Mouse (Mus musculus): ENCODE data around the gene Pitpnc1. TPM values are rescaled to one million over a fixed set of nuclear protein-coding genes. Genes with fewer than 3 reads are reported as not detected.
A peak's percentile ranks its signal among the peaks of the same experiment; 100 is the strongest.

The Pitpnc1 gene
- polyA plus RNA-seq, 1 experiment from 2014 or later = 20.8 TPM

DNA sequence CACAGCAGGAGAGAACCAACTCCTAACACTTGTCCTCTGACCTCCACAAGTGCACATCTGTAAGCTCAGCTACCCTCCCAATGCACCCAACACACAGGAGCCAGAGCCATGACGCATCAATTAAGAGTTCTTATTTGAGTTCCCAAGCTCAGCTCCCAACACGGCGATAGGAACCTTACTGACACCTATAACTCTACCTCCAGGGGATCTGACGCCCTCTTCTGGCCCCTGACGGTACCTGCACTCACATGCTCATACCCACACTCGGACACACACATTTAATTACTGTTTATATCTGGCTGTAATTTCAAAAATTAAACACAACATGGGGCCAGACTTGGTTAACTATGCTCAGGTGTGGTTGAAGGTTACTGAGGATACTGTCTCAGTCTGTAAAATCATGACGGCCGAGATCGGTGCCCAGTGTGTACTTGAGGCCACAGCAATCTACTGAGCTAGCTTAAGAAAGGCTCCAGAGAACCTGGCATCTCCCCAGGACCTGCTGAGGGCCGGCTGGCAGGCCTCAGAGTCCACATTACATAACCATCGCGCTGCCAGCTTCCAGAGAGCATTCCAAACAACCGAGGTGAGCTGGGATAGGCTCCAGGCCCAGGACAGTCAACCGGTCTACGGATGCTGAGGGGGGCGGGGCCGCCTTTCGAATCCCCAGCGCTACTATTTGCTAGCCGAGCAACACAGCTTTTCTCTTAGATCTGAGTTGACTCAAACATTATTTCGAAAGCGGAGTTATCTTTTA, 91.2 kb downstream of the Pitpnc1 start:
- no peaks in the 10 kb centered on the region for H3K27me3 ChIP-seq (ENCODE audit: control insufficient read depth, insufficient read depth, low read length)

DNA sequence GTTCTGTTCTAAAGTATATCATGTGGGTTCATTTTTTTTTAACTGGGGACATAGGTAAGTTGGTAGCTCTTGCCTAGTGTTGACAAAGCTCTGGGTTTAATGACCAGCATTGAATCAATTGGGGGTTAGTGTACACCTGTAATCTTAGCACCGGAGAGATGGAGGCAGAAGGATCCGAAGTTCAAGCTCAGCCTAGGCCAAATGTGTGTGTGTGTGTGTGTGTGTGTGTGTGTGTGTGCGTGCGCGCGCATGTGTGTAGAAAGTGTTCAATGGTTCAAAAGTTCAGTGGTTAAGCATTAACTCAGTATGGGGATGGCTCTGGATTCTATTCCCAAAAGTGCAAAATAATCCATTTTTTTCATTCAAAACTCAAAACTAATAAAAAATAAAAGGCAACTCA, 93.2 kb downstream of the Pitpnc1 start:
- Histone ChIP-seq H3K4me2 (ENCODE audit: low read depth, low read length) (no peak overlapping the region), H3K27me3 (ENCODE audit: control insufficient read depth, insufficient read depth, low read length) (no peaks in the 10 kb centered on the region), H3K36me3 (ENCODE audit: control insufficient read depth, insufficient read depth) (peaks cover 4% of the 10 kb centered on the region; the same call in 1 of the 2 replicates), H3K4me1 (ENCODE audit: control insufficient read depth, insufficient read depth, low read length) (peaks cover 12% of the 10 kb centered on the region), H3K9me3 (replicated peaks; ENCODE audit: control insufficient read depth, low read length) (no peaks in the 10 kb centered on the region), H3K9ac (ENCODE audit: low read length) (no peak overlapping the region), H3K27ac (ENCODE audit: low read length) (no peak overlapping the region), H3K4me3 (ENCODE audit: low read length) (no peak overlapping the region)
- ATAC-seq (replicated peaks; ENCODE audit: extremely low read depth, insufficient read depth, low FRiP score) = no peak
- 94% methylated on average over 6 of the region's 6 CpGs for WGBS

More for the DNA sequence above, 91.2 kb downstream of the Pitpnc1 start:
- 77% methylated on average over 22 of the region's 22 CpGs for WGBS
- no peak overlapping the region for H3K4me2 ChIP-seq (ENCODE audit: low read depth, low read length)
- ATAC-seq (replicated peaks; ENCODE audit: extremely low read depth, insufficient read depth, low FRiP score) = peak; percentile 59; the same call in 1 of the 2 replicates
- no peak overlapping the region for H3K4me3 ChIP-seq (ENCODE audit: low read length)
- H3K27ac ChIP-seq (ENCODE audit: low read length) = no peak overlapping the region
- H3K9me3 ChIP-seq (replicated peaks; ENCODE audit: control insufficient read depth, low read length) = no peaks in the 10 kb centered on the region
- H3K9ac ChIP-seq (ENCODE audit: low read length) = no peak overlapping the region
- H3K4me1 ChIP-seq (ENCODE audit: control insufficient read depth, insufficient read depth, low read length) = peaks cover 12% of the 10 kb centered on the region
- H3K36me3 ChIP-seq (ENCODE audit: control insufficient read depth, insufficient read depth) = peaks cover 4% of the 10 kb centered on the region; the same call in 1 of the 2 replicates

DNA sequence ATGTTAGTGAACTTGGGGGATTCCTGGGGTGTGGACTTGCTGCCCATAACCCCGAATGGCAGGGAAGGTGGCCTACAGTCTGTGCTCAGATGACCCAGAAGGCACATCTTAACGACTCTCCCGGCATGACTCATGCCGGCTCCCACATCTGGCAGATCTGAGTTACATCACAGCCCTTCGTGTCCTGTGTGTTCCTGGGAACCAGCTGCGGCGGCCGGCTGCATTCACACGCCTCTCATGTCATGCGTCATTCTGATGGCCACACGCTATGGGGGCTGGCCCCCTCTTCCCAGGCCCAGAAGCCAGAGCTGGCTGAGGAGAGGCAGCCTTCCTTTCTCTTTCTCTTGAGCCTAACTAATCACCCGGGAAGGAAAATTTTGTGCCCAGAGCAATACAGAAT, 94.2 kb downstream of the Pitpnc1 start:
- ATAC-seq (replicated peaks; ENCODE audit: extremely low read depth, insufficient read depth, low FRiP score) = peak; percentile 55
- H3K4me2 ChIP-seq (ENCODE audit: low read depth, low read length) = no peak overlapping the region
- peak overlapping the region; percentile 34; the same call in 1 of the 2 replicates for H3K27ac ChIP-seq (ENCODE audit: low read length)
- 0 out of 2 replicates have a peak overlapping the region, but pooled peaks have one; percentile 7 for H3K9ac ChIP-seq (ENCODE audit: low read length)
- 55% methylated on average over 12 of the region's 12 CpGs for WGBS
- peaks cover 4% of the 10 kb centered on the region; the same call in 1 of the 2 replicates for H3K36me3 ChIP-seq (ENCODE audit: control insufficient read depth, insufficient read depth)
- no peak overlapping the region for H3K4me3 ChIP-seq (ENCODE audit: low read length)
- H3K9me3 ChIP-seq (replicated peaks; ENCODE audit: control insufficient read depth, low read length) = no peaks in the 10 kb centered on the region
- H3K27me3 ChIP-seq (ENCODE audit: control insufficient read depth, insufficient read depth, low read length) = no peaks in the 10 kb centered on the region
- peaks cover 12% of the 10 kb centered on the region for H3K4me1 ChIP-seq (ENCODE audit: control insufficient read depth, insufficient read depth, low read length)

DNA sequence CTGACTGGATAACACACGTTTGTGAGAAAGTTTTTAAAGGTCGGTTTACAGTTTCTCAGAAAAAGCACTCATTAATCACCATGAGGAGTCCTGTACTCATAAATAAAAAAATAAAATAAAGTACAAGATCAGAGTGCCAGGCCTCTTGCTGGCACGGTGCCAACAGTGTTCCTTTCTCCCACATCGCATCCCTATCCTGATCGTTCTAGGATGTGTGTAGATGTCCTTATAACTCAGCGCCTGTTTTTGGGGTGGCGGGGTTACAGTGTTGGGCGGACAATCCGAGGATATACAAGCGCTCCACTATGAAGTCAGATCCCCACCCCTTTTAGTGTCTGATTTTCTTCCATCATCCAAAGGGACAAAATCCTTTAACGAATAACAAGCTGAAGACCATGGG, 94.7 kb downstream of the Pitpnc1 start:
- WGBS = 78% methylated on average over 11 of the region's 11 CpGs

DNA sequence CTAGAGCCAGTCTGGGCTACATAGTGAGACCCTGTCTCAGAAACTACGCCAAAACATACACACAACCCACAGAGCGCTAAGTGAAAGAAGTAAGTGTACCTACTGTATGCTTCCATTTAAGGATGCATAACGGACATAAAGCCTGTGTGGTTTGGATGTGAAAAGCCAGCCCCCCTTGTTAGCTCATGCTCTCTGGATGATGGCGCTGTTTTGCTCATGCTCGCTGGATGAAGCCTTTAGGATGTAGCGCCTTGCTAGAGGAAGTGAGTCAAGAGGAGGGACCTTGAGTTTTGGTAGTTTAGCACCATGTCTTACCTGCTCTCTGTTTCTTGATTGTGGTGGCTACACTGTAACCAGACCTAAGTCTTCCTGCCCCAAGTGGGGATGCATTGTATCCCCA, 96.9 kb downstream of the Pitpnc1 start:
- no peak for ATAC-seq (replicated peaks; ENCODE audit: extremely low read depth, insufficient read depth, low FRiP score)
- 0 out of 2 replicates have a peak, but pooled peaks cover 6% of the 10 kb centered on the region for H3K4me1 ChIP-seq (ENCODE audit: control insufficient read depth, insufficient read depth, low read length)
- WGBS = 93% methylated on average over 6 of the region's 6 CpGs

More for the DNA sequence above, 94.7 kb downstream of the Pitpnc1 start:
- Histone ChIP-seq H3K27ac (ENCODE audit: low read length) (no peak overlapping the region), H3K4me2 (ENCODE audit: low read depth, low read length) (no peak overlapping the region), H3K4me1 (ENCODE audit: control insufficient read depth, insufficient read depth, low read length) (peaks cover 12% of the 10 kb centered on the region), H3K27me3 (ENCODE audit: control insufficient read depth, insufficient read depth, low read length) (no peaks in the 10 kb centered on the region), H3K9ac (ENCODE audit: low read length) (no peak overlapping the region), H3K9me3 (replicated peaks; ENCODE audit: control insufficient read depth, low read length) (no peaks in the 10 kb centered on the region), H3K4me3 (ENCODE audit: low read length) (no peak overlapping the region), H3K36me3 (ENCODE audit: control insufficient read depth, insufficient read depth) (peaks cover 4% of the 10 kb centered on the region; the same call in 1 of the 2 replicates)
- no peak for ATAC-seq (replicated peaks; ENCODE audit: extremely low read depth, insufficient read depth, low FRiP score)

DNA sequence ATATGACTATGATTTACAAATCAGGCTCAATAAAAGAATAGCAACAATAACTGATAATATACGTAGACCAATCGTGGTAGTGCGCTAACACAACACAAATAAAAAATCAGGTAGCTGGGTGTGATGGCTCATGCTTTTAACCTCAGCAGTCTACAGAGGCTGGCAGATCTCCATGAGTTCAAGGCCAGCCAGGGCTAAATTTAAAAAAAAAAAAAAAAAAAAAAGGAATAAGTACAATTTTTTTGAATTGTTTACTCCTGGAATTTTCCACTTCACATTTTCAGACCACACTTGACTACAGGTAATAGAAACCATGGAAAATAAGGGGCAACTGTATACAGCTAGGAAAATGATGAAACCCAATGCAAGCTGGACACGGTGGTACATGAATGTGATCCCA, 97.3 kb downstream of the Pitpnc1 start:
- no peaks in the 10 kb centered on the region for H3K36me3 ChIP-seq (ENCODE audit: control insufficient read depth, insufficient read depth)
- H3K27me3 ChIP-seq (ENCODE audit: control insufficient read depth, insufficient read depth, low read length) = no peaks in the 10 kb centered on the region
- 95% methylated on average over 4 of the region's 4 CpGs for WGBS
- H3K9me3 ChIP-seq (replicated peaks; ENCODE audit: control insufficient read depth, low read length) = no peaks in the 10 kb centered on the region
- H3K27ac ChIP-seq (ENCODE audit: low read length) = no peak overlapping the region
- no peak for ATAC-seq (replicated peaks; ENCODE audit: extremely low read depth, insufficient read depth, low FRiP score)
- no peak overlapping the region for H3K4me3 ChIP-seq (ENCODE audit: low read length)
- no peak overlapping the region for H3K9ac ChIP-seq (ENCODE audit: low read length)
- no peak overlapping the region for H3K4me2 ChIP-seq (ENCODE audit: low read depth, low read length)
- H3K4me1 ChIP-seq (ENCODE audit: control insufficient read depth, insufficient read depth, low read length) = 0 out of 2 replicates have a peak, but pooled peaks cover 6% of the 10 kb centered on the region

More for the DNA sequence above, 96.9 kb downstream of the Pitpnc1 start:
- no peaks in the 10 kb centered on the region for H3K36me3 ChIP-seq (ENCODE audit: control insufficient read depth, insufficient read depth)
- no peak overlapping the region for H3K4me2 ChIP-seq (ENCODE audit: low read depth, low read length)
- H3K9me3 ChIP-seq (replicated peaks; ENCODE audit: control insufficient read depth, low read length) = no peaks in the 10 kb centered on the region
- no peaks in the 10 kb centered on the region for H3K27me3 ChIP-seq (ENCODE audit: control insufficient read depth, insufficient read depth, low read length)
- no peak overlapping the region for H3K27ac ChIP-seq (ENCODE audit: low read length)
- H3K9ac ChIP-seq (ENCODE audit: low read length) = no peak overlapping the region
- H3K4me3 ChIP-seq (ENCODE audit: low read length) = no peak overlapping the region

DNA sequence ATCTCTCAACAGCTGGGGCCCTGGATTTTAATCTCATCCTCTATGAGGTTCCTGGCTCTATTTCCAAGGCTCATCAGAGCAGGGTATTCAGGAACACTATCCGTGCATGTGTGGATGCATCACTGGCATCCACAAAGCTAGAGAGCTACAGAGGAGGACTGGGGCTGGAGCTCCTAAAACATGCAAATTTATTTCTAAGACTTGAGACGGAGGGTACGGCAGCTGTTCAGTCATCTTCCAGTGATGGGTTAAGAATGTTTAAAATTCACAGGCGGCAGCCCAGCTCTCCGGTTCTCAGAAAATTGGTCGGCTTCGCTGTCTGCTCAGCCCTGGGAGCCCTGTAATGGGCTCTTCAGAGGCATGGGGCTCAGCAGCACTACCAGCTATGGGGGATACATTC, 97.8 kb downstream of the Pitpnc1 start:
- Histone ChIP-seq H3K36me3 (ENCODE audit: control insufficient read depth, insufficient read depth) (no peaks in the 10 kb centered on the region), H3K9me3 (replicated peaks; ENCODE audit: control insufficient read depth, low read length) (no peaks in the 10 kb centered on the region), H3K27me3 (ENCODE audit: control insufficient read depth, insufficient read depth, low read length) (no peaks in the 10 kb centered on the region), H3K27ac (ENCODE audit: low read length) (no peak overlapping the region), H3K4me1 (ENCODE audit: control insufficient read depth, insufficient read depth, low read length) (0 out of 2 replicates have a peak, but pooled peaks cover 6% of the 10 kb centered on the region), H3K9ac (ENCODE audit: low read length) (no peak overlapping the region), H3K4me2 (ENCODE audit: low read depth, low read length) (no peak overlapping the region), H3K4me3 (ENCODE audit: low read length) (no peak overlapping the region)
- ATAC-seq (replicated peaks; ENCODE audit: extremely low read depth, insufficient read depth, low FRiP score) = no peak
- 83% methylated on average over 7 of the region's 7 CpGs for WGBS

DNA sequence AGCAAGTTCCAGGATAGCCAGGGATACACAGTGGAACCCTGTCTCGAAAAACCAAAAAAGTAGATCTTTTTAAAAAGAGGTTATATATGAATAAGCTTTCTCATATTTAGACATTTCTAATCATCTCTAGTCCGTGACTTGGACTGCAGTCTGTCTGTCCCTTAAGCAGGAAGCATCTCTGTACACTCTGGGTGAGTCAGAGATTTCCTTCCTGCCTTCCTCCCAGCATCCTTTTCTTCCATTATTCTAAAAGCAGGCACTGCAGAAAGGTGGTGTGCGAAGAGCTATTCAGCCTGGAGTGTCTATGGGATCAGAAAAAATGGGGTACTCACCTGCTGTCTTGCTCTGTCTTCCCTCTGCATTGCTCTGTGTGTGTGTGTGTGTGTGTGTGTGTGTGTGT, 100.0 kb downstream of the Pitpnc1 start:
- Histone ChIP-seq H3K4me3 (ENCODE audit: low read length) (no peak overlapping the region), H3K27me3 (ENCODE audit: control insufficient read depth, insufficient read depth, low read length) (no peaks in the 10 kb centered on the region), H3K4me1 (ENCODE audit: control insufficient read depth, insufficient read depth, low read length) (peaks cover 11% of the 10 kb centered on the region), H3K9me3 (replicated peaks; ENCODE audit: control insufficient read depth, low read length) (no peaks in the 10 kb centered on the region), H3K9ac (ENCODE audit: low read length) (no peak overlapping the region), H3K36me3 (ENCODE audit: control insufficient read depth, insufficient read depth) (no peaks in the 10 kb centered on the region), H3K4me2 (ENCODE audit: low read depth, low read length) (no peak overlapping the region), H3K27ac (ENCODE audit: low read length) (no peak overlapping the region)
- ATAC-seq (replicated peaks; ENCODE audit: extremely low read depth, insufficient read depth, low FRiP score) = no peak
- 82% methylated on average over 3 of the region's 3 CpGs for WGBS

DNA sequence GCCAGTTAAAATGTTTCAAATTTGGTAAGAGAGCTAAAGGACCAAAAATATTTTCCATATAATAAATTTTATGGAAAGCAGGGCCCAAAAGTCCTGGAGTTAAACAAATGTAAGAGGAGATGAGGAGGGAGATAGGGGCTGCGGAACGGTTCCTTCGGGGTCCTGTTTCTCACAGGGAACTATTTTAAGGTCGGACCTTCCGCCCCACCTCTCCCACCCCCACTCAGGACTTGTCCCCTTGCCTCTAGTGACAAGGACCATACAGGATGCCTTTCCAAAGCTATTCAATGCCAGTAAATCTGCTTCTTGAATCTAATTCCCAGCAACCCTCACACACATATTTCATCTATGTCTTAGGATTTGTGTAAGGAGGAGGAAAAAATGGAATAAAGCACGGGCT, 100.8 kb downstream of the Pitpnc1 start:
- Histone ChIP-seq H3K27ac (ENCODE audit: low read length) (no peak overlapping the region), H3K4me1 (ENCODE audit: control insufficient read depth, insufficient read depth, low read length) (peaks cover 11% of the 10 kb centered on the region), H3K27me3 (ENCODE audit: control insufficient read depth, insufficient read depth, low read length) (no peaks in the 10 kb centered on the region), H3K4me2 (ENCODE audit: low read depth, low read length) (no peak overlapping the region), H3K4me3 (ENCODE audit: low read length) (no peak overlapping the region), H3K36me3 (ENCODE audit: control insufficient read depth, insufficient read depth) (no peaks in the 10 kb centered on the region), H3K9me3 (replicated peaks; ENCODE audit: control insufficient read depth, low read length) (no peaks in the 10 kb centered on the region), H3K9ac (ENCODE audit: low read length) (no peak overlapping the region)
- WGBS = 90% methylated on average over 6 of the region's 6 CpGs
- ATAC-seq (replicated peaks; ENCODE audit: extremely low read depth, insufficient read depth, low FRiP score) = no peak

Measured in heart, embryonic 16.5 days (tissue).